Mouse (Mus musculus) ES-E14 (cell line): ENCODE measurements around the gene Ttbk1. TPM values are rescaled to one million over a fixed set of nuclear protein-coding genes. Genes with fewer than 3 reads are reported as not detected.

Experiments
- DNase-seq: peaks from one replicate; pipeline ENCODE4 v3.0.0-alpha.2; 2013; ENCODE audit warnings: low read depth, low spot score
- H3K27ac ChIP-seq: 2 replicates; pipeline ENCODE4 v1.5.1; 2012; ENCODE audit warnings: low read depth, mild to moderate bottlenecking, low read length, moderate library complexity, mixed read lengths; ENCODE audit not compliant: poor library complexity, insufficient read depth, severe bottlenecking
- H3K36me3 ChIP-seq: 2 replicates; pipeline ENCODE4 v1.6.1; 2012; ENCODE audit warnings: mild to moderate bottlenecking, low read length, moderate library complexity, mixed read lengths; ENCODE audit not compliant: control insufficient read depth, poor library complexity, insufficient read depth, severe bottlenecking
- H3K4me1 ChIP-seq, 2 experiments: fragments of 150-350 bp in 1 of 2; sonication (generic) in 1 of 2; 2 replicates each; pipeline ENCODE4 v1.6.1; 2012; ENCODE audit warnings: low read length in 2 of 2, mild to moderate bottlenecking in 1 of 2, mixed read lengths in 1 of 2; ENCODE audit not compliant: control insufficient read depth in 2 of 2, insufficient read depth in 2 of 2, poor library complexity in 1 of 2
- H3K4me3 ChIP-seq, 2 experiments: fragments of 150-350 bp in 1 of 2; sonication (generic) in 1 of 2; 2 replicates each; pipeline ENCODE4 v1.5.1; 2012; ENCODE audit warnings: low read length in 2 of 2, low read depth in 1 of 2, mild to moderate bottlenecking in 1 of 2, mixed read lengths in 1 of 2; ENCODE audit not compliant: insufficient read depth in 1 of 2, poor library complexity in 1 of 2, severe bottlenecking in 1 of 2
- H3K9ac ChIP-seq: 2 replicates; pipeline ENCODE4 v1.6.1; 2012; ENCODE audit warnings: low read depth, mild to moderate bottlenecking, low read length, mixed read lengths; ENCODE audit not compliant: poor library complexity, insufficient read depth, severe bottlenecking
- H3K9me3 ChIP-seq: fragments of 150-350 bp; sonication (generic); 2 replicates; pipeline ENCODE4 v1.6.1; 2012; ENCODE audit warnings: low read depth, mild to moderate bottlenecking, low read length; ENCODE audit not compliant: control insufficient read depth, insufficient read depth
- CHD2 ChIP-seq: IDR thresholded peaks from 2 replicates; pipeline ENCODE4 v1.6.1; 2014; ENCODE audit warnings: mild to moderate bottlenecking, low read depth, low read length, inconsistent platforms
- HCFC1 ChIP-seq: IDR thresholded peaks from 2 replicates; pipeline ENCODE4 v1.6.1; 2012; ENCODE audit warnings: low read length, inconsistent platforms, borderline replicate concordance; ENCODE audit not compliant: insufficient read depth
- MAFK ChIP-seq: IDR thresholded peaks from 2 replicates; pipeline ENCODE4 v1.6.1; 2014; ENCODE audit warnings: mild to moderate bottlenecking, low read depth, low read length, inconsistent platforms; ENCODE audit not compliant: insufficient read depth
- ZC3H11A ChIP-seq: IDR thresholded peaks from 2 replicates; pipeline ENCODE4 v1.6.1; 2012; ENCODE audit warnings: low read depth, mild to moderate bottlenecking, inconsistent platforms, low read length, borderline replicate concordance
- ZNF384 ChIP-seq: IDR thresholded peaks from 2 replicates; pipeline ENCODE4 v1.6.1; 2012; ENCODE audit warnings: low read depth, low read length, inconsistent platforms
- in situ Hi-C, 2 experiments: fragments of 600-800 bp; cut with MboI; formaldehyde crosslinking; loops; one replicate each; pipeline ENCODE4 v1.15.1; 2025; ENCODE audit warnings: low sequenced_read_pairs in 2 of 2, inconsistent platforms in 1 of 2; ENCODE audit not compliant: unreplicated experiment in 2 of 2
- total RNA-seq: library from RNA; depleted of rRNA; stranded (reverse); fragments of 300-350 nt; gene quantifications from 2 replicates; pipeline ENCODE4 v1.2.3, GENCODE M21; 2012

The Ttbk1 gene
- total RNA-seq, 1 experiment = 0.98 TPM

GRCm38 (mm10) chr17:46439176-46439575, 48.3 kb downstream of the Ttbk1 start:
- H3K9ac ChIP-seq = no peak overlapping the region

GRCm38 (mm10) chr17:46438298-46438873, 49.1 kb downstream of the Ttbk1 start, which contains the start of gene Slc22a7:
Gene Slc22a7 (minus strand): TSS chr17:46438457.
- TF ChIP-seq ZNF384 = no peak
- TF ChIP-seq ZC3H11A = no peak
- no peak for TF ChIP-seq CHD2
- no peak for TF ChIP-seq HCFC1
- no peak for TF ChIP-seq MAFK
- no peak for DNase-seq
- Histone ChIP-seq H3K9me3 (no peaks in the 10 kb centered on the region), H3K4me1 (peaks cover 3 to 35% of the 10 kb centered on the region in 2 experiments; a peak in 3 of 4 replicates), H3K27ac (peak within 1 kb of the TSS; percentile 34; the same call in 1 of the 2 replicates), H3K36me3 (no peaks in the 10 kb centered on the region), H3K4me3 (peak within 1 kb of the TSS; percentile 42 to 43; a peak in 2 of 4 replicates), H3K9ac (peak within 1 kb of the TSS; percentile 59; the same call in 1 of the 2 replicates)
- in situ Hi-C loops = no loop called here

More at GRCm38 (mm10) chr17:46439176-46439575, 48.3 kb downstream of the Ttbk1 start:
- Histone ChIP-seq H3K36me3 (no peaks in the 10 kb centered on the region), H3K9me3 (no peaks in the 10 kb centered on the region), H3K4me3 (no peak overlapping the region), H3K4me1 (peaks cover 3 to 38% of the 10 kb centered on the region in 2 experiments; a peak in 3 of 4 replicates), H3K27ac (no peak overlapping the region)
- no peak for DNase-seq
- no peak for TF ChIP-seq HCFC1
- TF ChIP-seq ZC3H11A = no peak
- TF ChIP-seq CHD2 = no peak
- TF ChIP-seq ZNF384 = no peak
- no peak for TF ChIP-seq MAFK
- in situ Hi-C loops = no loop called here

GRCm38 (mm10) chr17:46436672-46437366, 50.7 kb downstream of the Ttbk1 start:
- Histone ChIP-seq H3K4me3 (peak overlapping the region; percentile 42 to 43; a peak in 3 of 4 replicates), H3K9ac (peak overlapping the region; percentile 59), H3K9me3 (no peaks in the 10 kb centered on the region), H3K4me1 (peaks cover 3 to 28% of the 10 kb centered on the region in 2 experiments; a peak in 3 of 4 replicates), H3K27ac (no peak overlapping the region), H3K36me3 (no peaks in the 10 kb centered on the region)
- in situ Hi-C loops = no loop called here
- DNase-seq = no peak
- TF ChIP-seq MAFK = no peak
- no peak for TF ChIP-seq HCFC1
- TF ChIP-seq ZC3H11A = no peak
- TF ChIP-seq CHD2 = no peak
- TF ChIP-seq ZNF384 = no peak

GRCm38 (mm10) chr17:46433627-46434026, 53.8 kb downstream of the Ttbk1 start:
- H3K4me1 ChIP-seq = peaks cover 2 to 31% of the 10 kb centered on the region in 2 experiments; a peak in 3 of 4 replicates
- no peaks in the 10 kb centered on the region for H3K9me3 ChIP-seq
- in situ Hi-C loops = no loop called here
- H3K36me3 ChIP-seq = no peaks in the 10 kb centered on the region
- peak overlapping the region; percentile 49; the same call in 1 of the 2 replicates for H3K9ac ChIP-seq
- H3K27ac ChIP-seq = no peak overlapping the region
- no peak for TF ChIP-seq ZNF384
- no peak for TF ChIP-seq ZC3H11A
- TF ChIP-seq HCFC1 = no peak
- no peak for TF ChIP-seq MAFK
- no peak for TF ChIP-seq CHD2
- DNase-seq = no peak
- H3K4me3 ChIP-seq = peak overlapping the region; percentile 55 to 80
